Mouse (Mus musculus): ENCODE results near the gene Zmiz1. TPM values are rescaled to one million over a fixed set of nuclear protein-coding genes. Genes with fewer than 3 reads are reported as not detected.

The Zmiz1 gene
- polyA plus RNA-seq, 1 experiment from 2014 or later: 9.1 TPM

DNA sequence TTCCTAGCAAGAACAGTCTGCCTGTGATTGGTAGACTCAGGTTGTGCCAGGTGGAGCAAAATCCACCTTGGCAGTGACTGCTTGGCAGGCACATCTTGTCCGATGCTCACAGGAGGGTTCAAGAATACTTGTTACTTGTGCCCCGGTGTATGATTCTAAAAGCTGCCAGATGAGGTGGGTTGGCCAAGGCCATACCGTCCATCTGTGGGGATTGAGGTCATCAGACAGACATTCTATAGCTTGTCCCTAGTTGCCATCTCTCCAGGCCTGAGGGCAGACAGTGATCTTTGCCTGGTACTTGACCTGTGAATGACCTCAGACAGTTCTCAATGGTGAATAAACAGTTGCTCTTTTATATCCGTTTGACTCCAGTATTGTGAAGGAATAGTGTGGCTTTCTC lies 161.8 kb downstream of the Zmiz1 start:
- no peak for ATAC-seq
- Histone ChIP-seq H3K27ac (no peak overlapping the region), H3K4me2 (no peak overlapping the region), H3K9ac (no peak overlapping the region), H3K27me3 (replicated peaks) (no peaks in the 10 kb centered on the region), H3K4me1 (peaks cover 17% of the 10 kb centered on the region), H3K9me3 (replicated peaks) (no peaks in the 10 kb centered on the region), H3K4me3 (no peak overlapping the region), H3K36me3 (peaks cover 30% of the 10 kb centered on the region)
- 63% methylated on average over 4 of the region's 4 CpGs for WGBS (ENCODE audit: insufficient replicate concordance)

DNA sequence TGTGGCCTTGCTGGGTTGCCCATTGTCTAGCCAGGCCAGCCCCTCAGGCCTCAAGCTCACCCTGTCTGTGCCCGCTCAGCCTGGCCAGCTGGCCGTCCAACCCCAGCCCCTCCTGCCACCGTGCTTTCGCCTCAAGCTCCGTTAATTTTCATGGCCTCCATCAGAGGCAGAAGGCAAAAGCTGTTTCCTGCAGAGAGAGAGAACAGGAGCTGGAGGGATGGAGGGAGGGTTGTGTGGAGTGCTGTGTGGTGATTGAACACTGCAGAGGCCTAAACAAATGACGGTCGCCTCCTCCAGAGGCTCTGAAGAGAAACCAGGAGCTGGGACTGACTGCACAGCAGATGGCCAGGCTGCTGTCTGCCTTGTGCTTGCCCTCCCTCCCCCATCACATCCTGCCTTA lies 164.7 kb downstream of the Zmiz1 start:
- ATAC-seq: no peak
- Histone ChIP-seq H3K27ac (no peak overlapping the region), H3K9me3 (replicated peaks) (no peaks in the 10 kb centered on the region), H3K4me2 (no peak overlapping the region), H3K27me3 (replicated peaks) (no peaks in the 10 kb centered on the region), H3K36me3 (peaks cover 25% of the 10 kb centered on the region), H3K4me3 (no peak overlapping the region), H3K9ac (no peak overlapping the region), H3K4me1 (peaks cover 17% of the 10 kb centered on the region)
- WGBS (ENCODE audit: insufficient replicate concordance): 78% methylated on average over 7 of the region's 7 CpGs

DNA sequence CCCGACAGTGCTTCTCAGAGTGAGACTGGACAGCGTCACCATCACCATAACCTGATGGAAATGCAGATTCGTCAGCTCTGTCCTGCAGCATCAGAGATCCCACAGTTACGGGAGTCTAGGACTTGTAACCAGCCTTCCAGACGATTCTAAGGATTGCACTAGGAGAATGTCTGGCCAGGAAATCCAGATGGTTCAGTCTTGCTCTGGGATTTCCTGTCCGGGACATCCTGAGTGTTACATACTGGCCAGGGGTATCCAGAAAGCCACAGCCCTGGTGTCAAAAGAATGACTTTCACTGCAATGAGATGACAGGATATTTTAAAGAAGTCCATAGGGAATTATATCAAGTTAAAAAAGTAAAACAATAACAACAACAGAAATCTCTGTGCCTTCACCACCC lies 165.7 kb downstream of the Zmiz1 start:
- Histone ChIP-seq H3K9ac (no peak overlapping the region), H3K4me3 (no peak overlapping the region), H3K9me3 (replicated peaks) (no peaks in the 10 kb centered on the region), H3K36me3 (peaks cover 21% of the 10 kb centered on the region; the same call in 1 of the 2 replicates), H3K27me3 (replicated peaks) (no peaks in the 10 kb centered on the region), H3K4me2 (no peak overlapping the region), H3K4me1 (peaks cover 19% of the 10 kb centered on the region), H3K27ac (no peak overlapping the region)
- 74% methylated on average over 6 of the region's 6 CpGs for WGBS (ENCODE audit: insufficient replicate concordance)
- no peak for ATAC-seq

DNA sequence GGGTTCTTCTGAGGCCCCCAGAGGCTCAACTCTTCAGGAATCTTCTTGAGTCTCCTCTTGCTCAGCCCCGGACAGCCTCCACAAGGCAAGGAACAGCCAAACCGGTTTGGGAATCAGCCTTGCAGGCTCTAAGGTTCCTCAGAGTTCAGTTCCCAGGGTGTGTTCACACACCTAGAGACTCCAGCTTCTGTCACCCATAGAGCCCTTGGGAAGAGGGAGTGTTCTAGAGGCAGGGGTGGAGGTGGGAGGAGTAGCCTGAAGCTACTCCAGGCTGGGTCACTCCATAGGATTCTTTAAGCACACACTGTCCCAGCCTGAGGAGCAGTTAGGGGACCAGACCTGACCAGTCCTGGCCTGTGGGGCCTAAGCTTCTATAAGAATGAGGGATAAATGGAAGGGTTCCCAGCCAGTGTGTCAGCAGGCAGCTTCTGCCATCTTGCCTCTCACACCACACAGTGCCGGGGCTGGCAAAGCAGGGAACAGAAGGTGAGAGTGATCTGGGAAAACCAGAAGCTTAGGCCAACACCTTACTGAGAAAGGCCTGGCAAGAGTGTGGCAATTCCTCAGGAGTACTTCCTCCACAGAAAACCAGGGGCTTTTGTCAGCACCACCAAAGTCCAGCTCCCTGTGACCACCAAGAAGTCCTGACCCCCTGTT lies 168.7 kb downstream of the Zmiz1 start:
- no peaks in the 10 kb centered on the region for H3K27me3 ChIP-seq (replicated peaks)
- H3K27ac ChIP-seq: no peak overlapping the region
- peaks cover 21% of the 10 kb centered on the region; the same call in 1 of the 2 replicates for H3K36me3 ChIP-seq
- no peak overlapping the region for H3K4me2 ChIP-seq
- ATAC-seq: no peak
- H3K4me3 ChIP-seq: no peak overlapping the region
- no peak overlapping the region for H3K9ac ChIP-seq
- no peaks in the 10 kb centered on the region for H3K9me3 ChIP-seq (replicated peaks)
- 74% methylated on average over 3 of the region's 3 CpGs for WGBS (ENCODE audit: insufficient replicate concordance)
- H3K4me1 ChIP-seq: peaks cover 11% of the 10 kb centered on the region

DNA sequence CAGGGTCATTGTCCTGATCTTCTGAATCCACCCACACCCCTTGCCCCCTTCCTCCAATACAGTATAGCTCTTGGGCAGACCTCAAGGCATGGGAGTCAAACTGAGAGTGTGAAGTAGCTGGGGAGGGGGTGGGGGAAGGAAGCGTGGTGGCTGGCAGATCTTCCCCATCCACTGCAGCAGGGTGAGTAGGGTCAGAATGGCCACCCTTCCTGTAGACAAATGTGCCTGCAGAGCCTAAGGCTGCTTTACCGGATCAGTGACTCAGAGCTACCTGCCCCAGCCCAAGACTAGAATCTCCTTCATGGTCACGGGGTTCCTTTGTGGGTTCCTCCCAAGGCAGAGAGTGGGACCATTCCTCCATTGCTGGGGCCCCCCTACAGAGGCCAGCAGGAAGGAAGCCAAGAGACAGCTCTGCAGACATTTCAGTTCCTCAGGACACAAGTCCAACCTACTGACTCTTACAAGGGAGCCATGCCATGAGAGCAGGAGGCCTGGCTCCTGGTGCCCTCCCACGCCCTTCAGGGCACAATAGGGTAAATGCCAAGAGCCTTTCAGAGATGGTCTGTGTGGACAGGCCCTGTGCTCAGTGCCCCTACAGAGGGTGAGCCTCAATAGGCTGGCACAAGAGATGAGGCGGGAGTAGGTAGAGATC lies 169.6 kb downstream of the Zmiz1 start:
- peaks cover 20% of the 10 kb centered on the region for H3K4me1 ChIP-seq
- no peak for ATAC-seq
- WGBS (ENCODE audit: insufficient replicate concordance): 49% methylated on average over 5 of the region's 5 CpGs
- no peak overlapping the region for H3K4me3 ChIP-seq
- H3K9me3 ChIP-seq (replicated peaks): no peaks in the 10 kb centered on the region
- no peak overlapping the region for H3K9ac ChIP-seq
- no peak overlapping the region for H3K4me2 ChIP-seq
- H3K27me3 ChIP-seq (replicated peaks): no peaks in the 10 kb centered on the region
- peaks cover 20% of the 10 kb centered on the region; the same call in 1 of the 2 replicates for H3K36me3 ChIP-seq
- no peak overlapping the region for H3K27ac ChIP-seq

DNA sequence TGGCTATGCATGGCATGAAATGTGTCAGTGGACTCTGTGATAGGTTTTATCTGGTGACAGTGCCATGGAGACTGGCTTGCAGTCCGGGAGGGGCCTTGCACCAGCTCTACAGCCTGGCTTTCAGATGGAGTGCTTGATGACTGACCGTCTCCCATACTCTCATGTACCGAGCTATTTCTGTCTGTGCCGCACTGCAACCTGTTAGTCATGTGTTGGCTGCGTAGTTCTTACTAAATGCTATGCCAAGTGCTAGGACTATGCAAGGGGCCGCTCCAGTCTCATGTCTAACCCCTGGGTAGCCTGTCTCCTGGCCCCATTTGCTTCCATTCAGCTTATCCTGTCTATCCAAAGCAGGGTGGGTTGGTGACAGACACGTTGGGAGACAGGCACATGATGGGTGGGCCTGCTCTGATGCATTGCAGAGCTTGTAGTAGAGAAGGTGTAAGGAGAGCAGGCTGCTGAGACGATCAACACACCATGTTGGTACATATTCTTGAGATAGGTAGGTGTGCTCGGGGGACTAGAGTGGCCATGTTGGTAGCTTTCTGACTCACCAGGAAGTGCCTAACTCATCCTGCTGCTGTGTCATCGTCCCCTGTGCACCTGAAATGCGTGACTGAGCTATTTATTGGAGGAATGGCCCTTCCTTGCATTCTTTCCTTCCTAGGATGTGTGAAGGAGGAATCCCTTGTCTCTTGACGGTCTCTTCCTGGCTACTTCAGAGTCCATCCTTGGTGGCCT lies 171.1 kb downstream of the Zmiz1 start:
- H3K9me3 ChIP-seq (replicated peaks): no peaks in the 10 kb centered on the region
- WGBS (ENCODE audit: insufficient replicate concordance): 77% methylated on average over 12 of the region's 12 CpGs
- no peak overlapping the region for H3K4me2 ChIP-seq
- H3K4me1 ChIP-seq: peaks cover 34% of the 10 kb centered on the region
- no peak overlapping the region for H3K9ac ChIP-seq
- H3K27me3 ChIP-seq (replicated peaks): no peaks in the 10 kb centered on the region
- no peak overlapping the region for H3K4me3 ChIP-seq
- no peak overlapping the region for H3K27ac ChIP-seq
- peaks cover 10% of the 10 kb centered on the region; the same call in 1 of the 2 replicates for H3K36me3 ChIP-seq
- ATAC-seq: no peak

DNA sequence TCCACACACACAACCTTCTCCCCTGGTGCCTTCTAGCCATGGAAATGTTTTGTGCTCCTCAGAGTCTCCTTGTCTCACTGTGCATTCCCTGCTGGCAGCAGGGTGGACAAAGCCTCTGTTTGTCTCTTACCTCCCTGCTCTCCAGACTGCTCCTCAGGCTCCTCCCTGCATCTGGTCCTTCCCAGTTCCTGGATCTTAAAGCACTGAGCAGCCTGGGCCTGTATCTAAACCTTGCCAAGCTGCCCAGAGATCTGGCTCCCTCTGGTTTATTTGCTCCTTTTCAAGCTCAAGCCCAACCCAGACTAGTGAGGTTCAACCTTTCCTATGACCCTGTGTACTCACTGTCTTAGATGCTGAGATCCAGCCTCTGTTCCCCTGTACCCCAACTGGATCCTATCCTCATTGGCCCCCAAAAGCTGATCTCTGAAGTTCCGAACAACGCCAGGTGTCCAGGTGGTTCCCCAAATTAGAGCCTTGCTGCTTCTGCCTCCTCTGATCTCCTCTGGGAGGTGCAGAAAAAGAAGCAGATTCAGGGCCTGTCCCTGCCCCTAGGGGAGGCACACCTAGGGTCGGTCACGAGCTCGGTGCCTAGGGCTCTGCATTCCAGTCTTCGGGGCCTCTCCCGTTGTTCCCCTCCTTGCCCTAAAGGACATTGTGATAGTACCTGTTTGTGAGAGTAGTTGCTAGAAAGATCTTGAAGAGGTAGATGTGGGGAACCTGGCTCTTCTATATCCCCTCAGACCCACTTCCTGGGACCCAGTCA lies 171.8 kb downstream of the Zmiz1 start:
- H3K27me3 ChIP-seq (replicated peaks): no peaks in the 10 kb centered on the region
- no peak overlapping the region for H3K9ac ChIP-seq
- no peak overlapping the region for H3K27ac ChIP-seq
- H3K9me3 ChIP-seq (replicated peaks): no peaks in the 10 kb centered on the region
- H3K4me2 ChIP-seq: no peak overlapping the region
- 86% methylated on average over 7 of the region's 7 CpGs for WGBS (ENCODE audit: insufficient replicate concordance)
- peaks cover 8% of the 10 kb centered on the region for H3K36me3 ChIP-seq
- H3K4me3 ChIP-seq: no peak overlapping the region
- peaks cover 37% of the 10 kb centered on the region for H3K4me1 ChIP-seq
- no peak for ATAC-seq

DNA sequence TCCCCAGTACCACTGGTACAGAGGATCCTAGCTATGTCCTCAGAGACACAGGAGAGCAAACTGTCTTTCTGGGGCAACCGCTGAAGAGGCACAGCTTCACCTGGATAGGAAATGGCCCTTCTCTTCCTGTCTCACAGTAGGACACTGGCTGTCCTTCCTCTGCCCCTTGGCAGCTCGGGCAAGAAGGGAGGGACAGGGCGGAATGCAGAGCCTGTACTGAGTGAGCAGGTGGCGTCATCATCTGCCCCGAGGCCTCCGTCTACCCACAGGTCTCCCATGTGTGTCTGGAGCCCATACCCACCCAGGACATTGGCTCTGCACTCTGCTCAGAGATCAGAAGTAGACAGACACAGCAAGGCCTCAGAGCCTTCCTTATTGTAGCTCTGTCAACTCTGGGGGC lies 172.5 kb downstream of the Zmiz1 start:
- WGBS (ENCODE audit: insufficient replicate concordance): 77% methylated on average over 6 of the region's 6 CpGs
- Histone ChIP-seq H3K4me3 (no peak overlapping the region), H3K4me2 (no peak overlapping the region), H3K9me3 (replicated peaks) (no peaks in the 10 kb centered on the region), H3K36me3 (peaks cover 13% of the 10 kb centered on the region), H3K27me3 (replicated peaks) (no peaks in the 10 kb centered on the region), H3K4me1 (peaks cover 37% of the 10 kb centered on the region), H3K9ac (no peak overlapping the region), H3K27ac (no peak overlapping the region)
- no peak for ATAC-seq

DNA sequence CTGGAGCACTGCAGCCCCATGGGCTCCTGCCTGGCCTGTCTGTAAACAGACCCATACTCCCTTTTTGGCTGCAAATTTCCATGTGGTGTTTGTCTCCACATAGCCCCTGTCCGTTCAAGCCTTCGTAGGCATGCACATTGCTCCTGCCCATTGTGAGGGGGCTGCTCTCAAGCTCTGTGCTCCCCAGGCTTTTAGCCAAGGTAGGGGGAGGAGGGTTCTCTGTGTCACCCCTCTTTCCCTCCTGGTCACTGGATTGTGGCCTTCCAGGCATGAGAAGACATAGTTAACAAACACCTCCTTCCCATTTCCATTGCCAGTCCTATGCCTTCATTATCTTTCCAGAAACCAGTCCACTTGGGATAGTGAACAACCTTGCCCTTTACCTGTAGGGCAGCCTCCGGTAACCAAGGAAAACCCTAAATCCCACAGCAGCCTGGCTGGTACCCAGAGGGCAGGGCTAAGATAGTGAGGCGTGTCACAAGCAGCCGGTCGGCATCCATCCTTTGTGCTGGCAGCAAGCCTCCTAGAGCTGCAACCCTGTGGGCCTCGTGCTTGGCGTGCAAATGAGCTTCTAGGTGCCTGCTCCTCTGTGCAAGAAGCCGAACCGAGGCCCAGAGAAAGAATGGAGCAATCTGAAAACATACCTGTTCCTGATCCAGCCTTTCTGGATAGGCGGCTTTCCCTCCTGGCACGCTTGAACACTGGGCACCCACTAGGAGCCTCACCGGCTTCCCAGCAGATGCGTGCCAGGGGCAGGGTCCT lies 174.7 kb downstream of the Zmiz1 start:
- Histone ChIP-seq H3K4me3 (no peak overlapping the region), H3K9me3 (replicated peaks) (no peaks in the 10 kb centered on the region), H3K4me2 (peak overlapping the region; percentile 41; the same call in 1 of the 2 replicates), H3K27me3 (replicated peaks) (no peaks in the 10 kb centered on the region), H3K36me3 (peaks cover 32% of the 10 kb centered on the region), H3K9ac (no peak overlapping the region), H3K27ac (0 out of 2 replicates have a peak overlapping the region, but pooled peaks have one; percentile 7), H3K4me1 (peaks cover 32% of the 10 kb centered on the region)
- ATAC-seq: no peak
- 71% methylated on average over 14 of the region's 14 CpGs for WGBS (ENCODE audit: insufficient replicate concordance)

DNA sequence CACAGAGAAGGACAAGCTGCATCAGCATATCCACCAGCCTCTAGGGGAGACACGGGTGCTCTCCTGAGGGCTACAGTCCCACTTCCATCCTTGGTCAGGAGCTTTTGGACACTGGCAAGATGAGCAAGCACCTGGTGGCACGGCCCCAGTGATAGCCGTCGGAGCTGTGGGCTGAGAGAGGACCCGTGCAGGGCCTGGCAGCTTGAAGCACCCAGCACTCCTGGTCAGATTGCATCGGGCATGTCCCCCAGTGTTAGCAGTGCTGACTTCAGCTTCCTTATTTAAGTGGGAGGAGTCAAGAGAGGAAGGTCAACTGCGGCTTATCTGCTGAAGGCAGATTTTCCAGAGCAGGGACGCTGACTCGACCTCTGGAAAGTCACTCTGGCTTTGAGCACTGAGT lies 175.3 kb downstream of the Zmiz1 start:
- H3K4me3 ChIP-seq: no peak overlapping the region
- H3K27ac ChIP-seq: 0 out of 2 replicates have a peak overlapping the region, but pooled peaks have one; percentile 7
- H3K36me3 ChIP-seq: peaks cover 30% of the 10 kb centered on the region
- peaks cover 36% of the 10 kb centered on the region for H3K4me1 ChIP-seq
- ATAC-seq: peak; percentile 69
- H3K4me2 ChIP-seq: peak overlapping the region; percentile 41
- no peaks in the 10 kb centered on the region for H3K27me3 ChIP-seq (replicated peaks)
- H3K9ac ChIP-seq: no peak overlapping the region
- no peaks in the 10 kb centered on the region for H3K9me3 ChIP-seq (replicated peaks)
- 10% methylated on average over 9 of the region's 9 CpGs for WGBS (ENCODE audit: insufficient replicate concordance)

DNA sequence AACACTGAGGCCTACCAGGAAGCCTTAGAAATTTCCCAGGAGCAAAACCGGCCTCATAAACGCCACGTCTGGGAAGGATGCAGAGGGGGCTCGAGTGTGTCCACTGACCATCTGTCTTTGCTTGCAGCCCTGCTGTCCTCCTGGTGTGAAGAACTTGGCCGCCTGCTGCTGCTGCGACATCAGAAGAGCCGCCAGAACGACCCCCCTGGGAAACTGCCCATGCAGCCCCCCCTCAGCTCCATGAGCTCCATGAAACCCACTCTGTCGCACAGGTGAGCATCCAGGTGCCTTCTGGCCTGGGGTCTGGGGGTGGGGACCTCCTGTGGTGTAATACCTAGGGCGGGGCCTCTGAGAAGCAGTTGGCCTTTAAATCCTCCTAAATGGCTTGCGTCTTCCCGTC lies 176.8 kb downstream of the Zmiz1 start:
- WGBS (ENCODE audit: insufficient replicate concordance): 78% methylated on average over 12 of the region's 12 CpGs
- Histone ChIP-seq H3K4me3 (no peak overlapping the region), H3K9me3 (replicated peaks) (no peaks in the 10 kb centered on the region), H3K36me3 (peaks cover 30% of the 10 kb centered on the region), H3K27ac (no peak overlapping the region), H3K4me2 (no peak overlapping the region), H3K27me3 (replicated peaks) (no peaks in the 10 kb centered on the region), H3K9ac (no peak overlapping the region), H3K4me1 (peaks cover 50% of the 10 kb centered on the region)
- ATAC-seq: no peak
